Mouse (Mus musculus) 416B (cell line): Measurements from ENCODE around the gene Ankar.

Experiments
- DNase-seq: peaks from one replicate; pipeline ENCODE4 v3.0.0; 2011; ENCODE audit warnings: low read depth

The Ankar gene

DNA sequence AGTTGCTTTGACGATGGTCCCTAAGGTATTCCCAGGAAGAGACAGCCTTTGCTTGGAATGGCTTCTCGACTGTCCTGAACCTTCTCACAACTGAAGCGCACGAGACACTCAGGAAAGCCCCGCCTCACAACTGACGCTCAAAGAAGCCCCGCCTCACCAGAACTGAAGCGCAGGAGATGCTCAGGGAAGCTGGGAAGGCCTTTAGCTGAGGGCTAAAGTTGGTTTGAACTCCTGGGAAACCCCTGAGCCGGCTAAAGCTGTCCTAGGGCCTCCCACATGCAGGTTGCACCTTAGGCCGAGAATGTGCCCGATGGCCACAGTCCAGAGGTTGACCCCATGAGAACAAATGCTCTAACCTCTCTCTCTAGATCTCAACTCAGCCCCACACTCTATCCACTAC lies at the start of gene Ankar:
Ankar (minus strand) TSS at position 101 of the 400 bp plus-strand sequence.
- no peak for DNase-seq

DNA sequence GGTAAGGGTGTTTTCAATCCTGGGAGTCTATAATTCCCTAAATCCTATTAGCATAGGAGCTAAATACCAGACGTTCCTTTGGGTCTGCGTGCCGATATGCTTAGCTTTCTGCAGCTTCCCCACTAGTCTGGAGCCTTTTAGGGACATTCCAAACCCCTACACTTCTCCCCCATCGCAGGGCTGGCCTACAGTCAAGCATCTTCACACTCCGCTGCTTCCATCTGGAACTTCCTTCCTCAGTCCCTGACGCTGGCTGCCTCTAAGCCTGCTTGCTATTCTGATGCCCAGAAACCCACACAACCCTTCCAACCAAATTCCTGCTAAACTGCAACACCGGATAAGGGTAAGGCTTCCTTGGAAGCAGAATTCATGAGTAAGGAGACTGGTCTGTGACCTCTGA lies 46.0 kb upstream of the Ankar start:
- no peak for DNase-seq

DNA sequence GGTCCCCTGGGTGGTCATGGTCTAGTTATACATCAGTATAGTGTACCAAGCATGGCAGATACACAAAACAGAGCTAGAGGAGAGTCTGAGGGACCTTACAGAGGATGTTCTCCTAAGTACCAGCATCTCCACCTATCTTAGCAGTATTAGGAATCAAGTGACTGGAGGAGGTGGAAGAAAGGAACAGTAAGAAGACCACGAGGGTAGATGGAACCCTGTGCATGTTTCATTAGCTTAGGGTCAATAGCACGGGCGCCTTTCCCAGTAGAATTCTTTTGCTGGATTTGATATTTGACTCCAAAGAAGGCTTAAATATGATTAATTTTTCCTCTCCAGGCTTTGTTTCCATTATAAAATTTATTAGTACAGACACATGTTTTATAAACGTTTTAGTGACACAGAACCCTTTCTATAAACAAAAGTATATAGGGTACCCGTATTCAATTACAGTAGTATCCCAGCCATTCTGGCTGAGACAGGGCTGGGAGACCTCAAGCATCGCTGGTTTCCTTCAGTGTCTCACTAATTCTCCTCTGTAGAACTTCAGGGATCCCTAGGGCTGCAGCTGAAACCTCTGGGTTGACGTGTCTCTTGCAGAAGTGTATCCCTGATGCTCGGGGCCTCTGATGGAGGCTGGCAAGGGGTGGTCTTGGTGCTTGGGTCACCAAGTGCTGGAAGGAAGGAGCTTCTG lies 44.6 kb upstream of the Ankar start:
- no peak for DNase-seq

DNA sequence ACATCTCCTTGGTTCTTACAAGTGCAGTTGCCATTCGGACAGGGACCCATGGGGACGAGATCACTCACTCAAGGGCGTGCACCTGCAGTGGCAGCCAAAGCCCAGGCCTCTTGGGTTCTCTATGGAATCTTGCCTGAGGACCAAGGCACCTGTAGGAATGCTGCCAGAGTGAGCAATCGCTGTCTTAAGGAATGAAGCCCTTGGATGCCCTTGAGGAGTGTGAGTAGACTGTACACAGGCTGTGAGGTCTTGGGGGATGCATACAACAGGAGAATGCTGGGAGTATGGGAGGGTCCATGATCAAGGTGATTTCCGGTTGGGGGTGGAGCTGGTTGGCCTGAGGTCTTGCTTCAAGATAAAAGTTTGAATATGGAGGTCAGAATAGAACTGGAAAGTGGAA lies 41.0 kb upstream of the Ankar start:
- no peak for DNase-seq

DNA sequence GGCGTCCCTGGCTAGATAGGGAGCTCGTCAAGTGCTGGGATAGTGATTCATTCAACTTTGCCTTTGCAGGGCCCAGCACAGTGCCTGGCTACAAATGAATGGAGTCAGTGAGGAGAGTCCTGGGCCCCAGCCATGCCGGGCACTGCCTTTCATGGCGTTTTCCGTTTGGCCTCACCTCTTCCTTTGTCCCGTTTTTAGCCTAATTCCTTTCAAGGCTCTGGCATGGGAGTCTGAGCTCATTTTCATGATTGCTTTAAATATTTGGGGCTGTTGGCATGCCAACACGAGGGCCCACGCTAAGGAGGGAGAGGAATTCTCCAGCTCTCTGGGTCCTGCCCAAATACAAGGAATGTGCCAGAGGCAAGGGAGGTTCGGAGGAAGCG lies 39.3 kb upstream of the Ankar start:
- no peak for DNase-seq

DNA sequence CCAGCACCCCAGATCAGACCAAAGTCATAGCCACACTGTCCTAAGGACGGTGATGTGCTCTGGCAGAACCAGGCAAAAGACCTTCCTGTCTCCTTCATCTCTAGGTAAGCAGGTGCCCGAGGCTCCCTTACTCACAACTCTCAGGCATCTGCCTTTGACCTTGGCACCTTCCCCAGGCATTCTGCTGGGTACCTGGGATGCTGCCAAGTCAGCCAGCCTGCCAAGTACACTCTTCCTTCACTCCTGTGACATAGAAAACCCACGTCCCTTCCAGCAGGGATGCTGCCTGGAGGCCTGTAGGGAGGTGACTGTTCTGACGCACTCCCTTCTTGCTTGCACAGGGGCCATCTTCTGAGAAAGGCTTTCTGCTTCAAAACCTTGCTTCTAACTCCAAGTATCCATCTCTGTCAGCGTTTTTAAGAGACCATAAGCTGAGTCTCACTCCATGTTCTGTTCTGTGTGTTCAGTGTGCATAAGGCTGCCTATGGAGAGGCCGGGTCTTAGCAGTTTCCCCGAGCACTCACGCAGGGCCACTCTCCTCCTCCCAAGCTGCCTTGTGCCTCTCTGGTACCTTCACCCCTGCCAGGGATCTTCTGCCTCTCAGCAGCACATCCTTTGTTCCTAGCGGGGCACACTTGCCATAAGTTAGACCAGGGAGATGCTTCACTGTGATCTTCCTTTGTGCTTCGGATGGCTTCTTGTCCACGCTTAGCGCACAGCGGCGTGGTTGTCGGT lies 38.7 kb upstream of the Ankar start:
- no peak for DNase-seq

DNA sequence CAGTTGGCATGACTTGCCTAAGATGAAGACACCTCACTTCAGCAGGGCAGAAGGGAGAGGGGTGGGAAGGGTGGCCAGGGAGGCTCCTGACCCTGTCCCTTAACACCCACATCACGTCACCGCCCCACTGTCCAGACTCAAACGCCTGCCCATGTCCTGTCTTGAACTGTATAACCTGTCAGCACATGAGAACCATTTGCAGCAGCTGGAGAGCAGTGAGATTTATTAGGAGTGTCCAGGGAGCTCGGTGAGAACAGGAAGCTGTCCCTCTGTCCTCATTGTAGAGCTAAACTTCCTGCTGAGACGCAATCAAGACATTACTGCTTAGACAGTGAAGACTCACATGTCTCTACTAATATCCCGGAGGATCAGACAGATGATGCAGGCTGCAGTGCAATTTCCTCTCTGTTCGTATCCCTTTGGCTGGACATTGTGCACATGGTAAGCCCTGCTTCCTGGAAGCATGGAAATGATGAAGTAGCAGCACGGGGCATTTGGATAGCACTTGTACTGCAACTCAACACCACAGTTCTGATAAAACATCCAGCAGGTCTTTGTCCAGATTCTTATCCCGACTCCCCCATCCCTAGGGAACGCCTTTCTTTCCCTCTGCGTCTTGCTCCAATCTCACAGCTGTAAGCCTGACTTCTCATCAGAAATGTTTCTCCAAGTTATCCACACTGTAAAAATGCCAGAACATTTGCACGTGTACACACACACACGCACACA lies 36.2 kb upstream of the Ankar start:
- no peak for DNase-seq

DNA sequence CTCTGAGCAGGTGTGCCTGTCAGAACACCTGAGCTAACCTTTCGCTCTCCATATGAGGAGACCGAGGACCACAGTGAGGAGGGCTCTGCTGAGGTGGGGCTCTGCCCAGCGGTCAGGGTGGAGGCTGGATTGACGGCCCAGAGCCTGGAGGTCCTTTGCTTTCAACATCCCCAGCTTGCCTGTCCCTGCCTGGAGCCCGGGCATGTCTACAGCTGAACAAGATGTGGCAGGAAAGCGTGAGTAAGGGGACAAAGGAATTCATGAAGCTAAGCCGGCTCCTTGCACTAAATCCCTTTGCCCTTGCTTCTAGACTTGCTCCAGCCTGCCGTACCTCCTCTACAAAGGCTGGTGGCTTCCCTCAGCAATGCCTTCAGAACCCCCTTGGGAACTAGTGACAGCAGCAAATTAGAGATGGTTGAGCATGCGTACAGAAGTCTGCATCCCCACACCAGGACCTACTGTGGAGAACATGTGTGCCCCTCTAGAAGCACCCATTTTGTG lies 32.9 kb upstream of the Ankar start:
- DNase-seq = no peak

DNA sequence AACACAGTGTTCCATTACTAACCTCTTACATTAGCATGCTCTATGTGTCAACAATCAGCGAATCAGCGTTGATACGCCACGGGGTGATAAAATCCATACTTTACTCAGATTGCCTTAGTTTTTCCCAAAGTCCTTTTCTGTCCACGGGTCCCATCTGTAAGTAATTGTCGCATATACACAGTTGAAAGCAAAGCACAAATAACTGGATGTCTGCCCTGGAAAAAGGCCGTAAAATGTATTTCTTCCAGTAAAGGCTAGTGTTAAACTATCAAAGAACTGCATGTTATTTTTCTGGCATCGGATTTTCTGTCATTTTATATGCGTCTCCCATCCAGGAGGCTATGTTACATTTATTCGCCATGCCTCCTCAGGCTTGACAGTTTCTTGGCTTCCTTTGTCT lies 29.7 kb upstream of the Ankar start:
- DNase-seq = no peak

DNA sequence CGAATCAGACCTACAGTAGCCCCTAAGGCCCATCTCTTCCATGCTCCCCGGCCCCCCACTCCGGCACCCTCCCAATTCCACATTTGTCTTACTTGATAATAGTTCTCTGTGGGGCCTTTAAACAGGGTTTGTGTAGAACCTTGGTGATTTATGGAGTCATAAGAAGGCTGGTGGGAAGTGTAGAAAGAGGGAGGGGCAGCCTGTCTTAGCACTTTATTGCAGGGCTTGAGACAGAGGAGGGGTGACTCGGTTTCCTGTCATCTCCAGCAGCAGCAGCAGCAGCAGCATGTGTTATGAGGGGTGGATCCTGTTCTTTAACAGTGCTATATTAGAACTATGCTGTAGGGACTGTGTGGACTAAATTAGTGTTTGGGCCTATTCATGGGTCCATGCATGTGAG lies 28.4 kb upstream of the Ankar start:
- DNase-seq = no peak

DNA sequence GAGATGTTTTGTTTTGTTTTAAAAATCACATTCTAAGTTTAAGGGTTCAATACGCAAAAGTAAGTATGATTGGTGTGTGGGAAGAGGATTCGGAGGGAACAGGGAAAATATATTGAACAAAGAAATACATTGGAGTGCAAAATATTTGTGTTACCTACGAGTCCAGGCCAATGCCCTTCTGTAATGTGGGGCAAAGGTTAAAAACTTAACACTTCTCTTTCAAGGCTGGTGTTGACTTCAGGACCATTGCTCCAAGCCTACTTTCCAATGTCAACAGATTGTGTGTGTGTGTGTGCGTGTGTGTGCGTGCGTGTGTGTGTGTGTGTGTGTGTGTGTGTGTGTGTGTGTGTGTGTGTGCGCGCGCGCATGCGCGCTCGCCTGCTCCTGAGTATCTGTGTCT lies 25.6 kb upstream of the Ankar start:
- DNase-seq = no peak

DNA sequence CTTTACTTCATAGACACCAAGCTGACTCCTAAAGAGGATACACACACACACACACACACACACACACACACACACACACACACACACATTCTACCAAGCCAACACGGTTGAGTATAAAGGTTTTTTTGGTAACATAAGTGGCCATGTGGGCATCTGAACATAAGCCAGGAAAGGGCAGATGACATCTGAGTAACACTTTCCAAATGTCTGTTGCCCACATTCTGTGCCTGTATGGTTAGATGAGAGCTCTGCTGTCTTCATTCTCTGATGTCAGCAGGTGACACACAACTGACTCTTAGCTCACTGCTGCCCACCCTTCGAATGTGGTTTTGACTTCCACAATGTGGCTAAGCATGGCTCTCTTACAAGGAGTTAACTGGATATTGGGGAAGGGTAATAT lies 24.0 kb upstream of the Ankar start:
- peak; percentile 14 for DNase-seq

DNA sequence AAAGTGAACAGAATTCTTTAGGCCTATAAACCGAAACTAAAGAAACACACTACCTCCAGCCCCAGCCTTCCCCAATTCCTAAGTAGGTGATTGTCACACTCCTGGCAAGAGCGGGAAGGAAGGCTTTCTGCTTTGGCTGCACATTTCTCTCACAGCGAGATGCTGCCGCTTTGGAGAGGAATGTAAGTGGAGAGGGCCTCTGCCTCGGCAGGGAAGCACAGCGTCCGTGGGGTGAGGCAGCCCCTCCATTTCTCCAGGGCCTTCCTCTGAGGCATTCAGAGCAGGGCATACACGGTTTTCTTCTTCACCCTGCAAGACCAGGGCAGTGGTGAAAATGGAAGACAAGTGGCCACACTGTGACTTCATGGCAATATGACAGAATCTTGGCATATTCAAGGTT lies 22.3 kb upstream of the Ankar start:
- no peak for DNase-seq

DNA sequence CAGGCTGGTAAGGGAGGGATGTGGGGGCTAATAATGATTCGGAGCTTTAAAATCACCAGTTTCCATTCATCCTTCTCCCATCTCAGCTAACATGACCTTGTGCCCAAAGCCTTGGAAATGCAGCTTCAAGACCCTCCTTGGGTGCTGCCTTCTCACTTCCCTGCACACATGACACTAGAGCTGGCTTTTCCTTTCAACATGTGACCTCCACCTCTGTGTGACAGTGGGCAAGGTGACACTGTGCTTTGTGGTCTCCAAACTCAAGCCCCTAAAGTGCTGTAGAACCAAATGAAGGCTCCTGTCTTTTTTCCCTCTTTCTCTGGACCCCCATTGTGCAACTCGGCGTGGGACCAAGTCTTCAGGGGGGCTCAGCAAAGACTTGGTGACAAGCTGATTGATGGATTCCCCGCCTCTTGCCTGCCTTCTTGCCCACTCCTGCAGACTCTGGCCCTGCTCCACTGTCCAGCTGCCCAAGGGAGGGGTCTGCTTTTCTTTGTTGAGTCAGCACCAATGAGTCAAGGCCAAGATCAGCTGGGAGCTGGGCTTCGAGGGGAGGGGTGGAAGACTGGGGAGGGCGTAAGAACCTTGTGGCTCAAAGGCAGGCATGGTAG lies 19.8 kb upstream of the Ankar start:
- DNase-seq = no peak

DNA sequence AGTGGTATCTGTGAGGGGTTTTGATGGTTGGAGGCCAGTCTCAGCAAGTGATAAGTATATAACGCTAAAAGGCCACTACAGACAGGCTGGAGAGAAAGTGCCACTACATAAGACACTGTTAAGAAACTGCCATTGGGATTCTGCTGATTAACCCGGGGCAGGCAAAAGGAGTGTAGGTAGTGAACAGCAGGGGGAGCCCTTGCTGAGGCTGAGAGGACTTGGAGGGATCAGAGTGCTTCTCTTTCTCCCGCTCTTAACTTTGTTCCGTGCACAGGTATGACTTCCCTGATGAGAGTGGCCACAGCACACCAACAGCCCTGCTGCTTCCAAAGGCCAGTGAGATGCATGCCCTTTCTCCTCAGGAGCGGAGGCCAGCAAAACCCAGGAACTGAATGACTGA lies 18.5 kb upstream of the Ankar start:
- peak; percentile 64 for DNase-seq

DNA sequence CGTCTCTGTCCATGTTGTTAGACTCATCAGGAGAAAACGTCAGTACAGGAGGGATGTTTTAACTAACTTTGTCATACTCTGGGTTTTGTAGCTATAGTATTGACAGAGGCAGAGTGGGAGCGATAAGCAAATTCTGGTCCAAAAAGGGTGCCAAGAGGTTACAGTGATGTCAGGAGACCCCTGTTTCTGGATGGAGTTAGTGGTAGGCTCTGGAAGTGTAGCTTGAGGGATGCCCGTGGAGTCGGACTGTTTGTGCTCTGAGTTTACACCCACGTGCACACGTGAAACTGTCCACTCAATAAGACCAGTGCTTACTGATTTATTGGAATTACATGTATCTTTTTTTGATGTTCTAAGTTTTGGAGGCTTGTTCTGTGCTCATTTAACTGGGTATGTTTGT lies 17.2 kb upstream of the Ankar start:
- no peak for DNase-seq

DNA sequence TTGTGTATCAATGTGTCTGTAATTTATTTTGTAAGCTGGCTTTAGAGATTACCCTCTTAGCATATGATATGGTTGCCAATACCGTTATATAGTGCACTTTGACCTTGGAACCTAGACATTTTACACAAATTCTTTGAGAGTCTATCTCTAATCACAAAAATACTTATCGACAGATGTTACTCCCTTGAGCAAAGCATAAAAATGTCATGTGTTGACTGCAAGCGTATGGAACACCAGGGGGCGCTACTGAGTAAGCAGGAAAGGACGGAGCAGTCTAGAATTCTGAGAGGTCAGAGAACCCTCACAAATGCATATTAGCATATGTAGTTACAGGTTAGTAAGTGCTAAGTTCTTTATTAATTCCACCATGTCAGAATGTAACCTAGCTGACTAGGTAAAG lies 16.5 kb upstream of the Ankar start:
- DNase-seq = peak; percentile 80

DNA sequence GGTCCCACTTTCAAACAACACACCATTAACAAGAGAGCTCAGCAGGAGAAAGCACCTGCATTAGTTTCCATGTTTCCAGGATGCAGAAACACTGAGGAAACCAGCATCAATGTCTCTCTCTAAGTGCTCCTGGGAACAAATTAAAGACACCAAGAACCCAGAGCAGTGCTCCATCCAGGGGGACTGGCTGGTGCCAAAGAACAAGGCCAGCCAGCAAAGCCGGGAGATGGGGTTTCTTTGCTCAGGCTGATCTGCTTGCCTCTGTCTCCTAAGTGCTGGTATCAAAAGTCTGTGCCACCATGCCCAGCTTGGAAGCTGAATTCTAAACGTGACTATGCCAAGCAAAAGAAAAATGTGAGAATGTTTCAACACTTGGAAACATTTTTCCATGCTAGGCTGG lies 16.0 kb upstream of the Ankar start:
- DNase-seq = peak; percentile 19

DNA sequence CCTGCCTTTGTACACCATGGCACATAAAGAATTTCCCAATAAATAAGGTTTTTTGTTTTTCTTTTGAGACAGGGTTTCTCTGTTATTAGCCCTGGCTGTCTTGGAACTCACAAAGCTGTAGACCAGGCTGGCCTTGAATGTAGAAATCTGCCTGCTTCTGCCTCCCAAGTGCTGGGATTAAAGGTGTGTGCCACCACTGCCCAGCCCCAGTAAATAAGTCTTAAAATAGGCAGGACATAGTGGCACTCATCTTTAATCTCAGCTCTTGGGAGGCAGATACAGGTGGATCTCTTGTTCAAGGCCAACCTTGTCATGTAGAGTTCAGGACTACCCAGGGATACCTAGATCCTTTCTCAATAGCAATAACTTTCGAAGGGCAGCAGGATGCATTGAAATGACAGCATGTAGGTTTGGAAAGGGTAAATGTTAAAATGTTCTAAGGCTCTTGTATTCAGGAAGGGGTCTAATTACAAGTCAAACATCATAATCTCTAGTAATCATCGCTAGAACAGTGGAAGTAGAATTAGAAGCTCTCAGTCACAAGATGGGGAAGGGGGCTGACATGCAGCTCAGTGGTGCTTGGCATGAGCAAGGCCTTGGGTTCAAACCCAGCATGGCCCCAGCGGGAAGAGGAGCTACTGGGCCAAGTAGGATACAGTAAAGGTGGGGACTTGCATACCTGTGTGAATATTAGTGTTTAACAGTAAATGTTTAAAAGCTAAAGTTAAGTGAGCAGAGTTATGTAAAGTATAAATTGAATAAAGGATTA lies 15.4 kb upstream of the Ankar start:
- DNase-seq = peak; percentile 32

DNA sequence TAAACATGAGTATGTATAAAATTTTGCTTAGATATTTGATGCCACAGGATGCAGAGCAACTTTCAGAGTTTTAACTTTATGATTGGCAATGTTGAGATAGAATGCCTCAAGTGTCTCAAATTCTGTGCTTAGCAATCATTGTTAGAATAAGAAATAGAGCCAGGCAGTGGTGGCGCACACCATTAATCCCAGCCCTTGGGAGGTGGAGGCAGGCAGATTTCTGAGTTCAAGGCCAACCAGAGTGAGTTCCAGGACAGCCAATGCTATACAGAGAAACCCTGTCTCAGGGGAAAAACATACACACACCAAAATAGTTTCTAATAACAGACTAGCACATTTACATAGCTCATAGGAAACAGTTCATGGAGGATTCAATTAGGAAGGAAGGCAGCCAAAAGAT lies 14.7 kb upstream of the Ankar start:
- peak; percentile 4 for DNase-seq

DNA sequence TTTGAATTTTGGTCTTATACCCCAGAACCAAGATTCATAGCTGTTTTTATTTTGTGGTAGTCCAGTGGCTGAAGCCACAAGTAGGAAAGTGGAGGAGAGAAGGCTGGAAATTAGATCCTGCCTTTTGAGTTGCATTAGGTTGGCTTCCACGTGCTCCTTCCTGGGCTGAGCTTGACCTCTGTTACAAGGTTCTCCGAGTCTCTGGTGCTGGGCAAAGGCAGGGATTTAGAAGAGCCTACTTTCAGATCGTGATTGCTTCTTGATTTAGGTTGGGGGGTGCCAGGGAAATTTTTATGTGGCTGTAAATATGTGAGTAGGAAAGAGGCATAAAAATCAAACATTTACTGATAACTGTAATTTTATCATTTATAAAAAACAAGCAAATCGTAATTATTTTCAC lies 14.2 kb upstream of the Ankar start:
- DNase-seq = peak; percentile 14

DNA sequence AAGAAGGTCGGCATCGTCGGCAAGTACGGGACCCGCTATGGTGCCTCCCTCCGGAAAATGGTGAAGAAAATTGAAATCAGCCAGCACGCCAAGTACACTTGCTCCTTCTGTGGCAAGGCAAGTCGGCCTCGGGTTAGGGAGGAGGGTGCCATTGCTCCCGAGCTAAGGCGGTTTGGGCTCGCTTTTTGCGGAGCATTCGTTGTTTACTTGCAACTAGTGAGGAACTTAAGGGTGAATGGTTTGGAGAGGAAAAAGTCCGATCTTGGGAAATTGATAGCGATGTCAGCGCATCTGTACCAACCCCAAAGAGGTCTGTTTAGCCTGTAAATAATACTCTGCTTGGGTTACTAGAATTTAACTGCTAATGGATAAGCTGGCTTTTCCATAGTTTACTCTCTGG lies 11.3 kb upstream of the Ankar start:
- DNase-seq = peak; percentile 34
